ENCODE assay signal across 21 mouse cellular contexts in the genomic region with DNA sequence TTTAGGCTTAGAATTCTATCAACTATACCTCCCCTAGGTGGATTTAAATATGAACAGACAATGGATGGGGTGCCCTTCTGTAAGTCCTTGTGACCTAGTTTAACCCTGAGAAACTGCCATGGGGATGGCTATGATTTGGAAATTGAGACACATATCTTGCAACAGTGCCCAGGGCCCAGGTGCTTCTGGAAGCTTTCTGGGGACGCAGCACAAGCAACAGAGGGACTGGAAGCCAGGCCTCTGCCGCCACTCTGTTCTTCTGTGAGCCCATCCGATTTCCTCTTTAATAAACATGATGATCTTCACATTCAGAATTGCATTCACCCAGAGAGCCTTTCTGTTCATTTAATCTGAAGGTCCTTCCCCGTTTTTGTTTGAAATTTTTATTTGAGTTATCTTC.
DNase-seq lines count a peak whose midpoint lies in the region; ATAC-seq and TF ChIP-seq lines count a peak whose summit lies in the region.
"Had no signal": no experiment of that assay in that cellular context is flagged by ENCODE, and none has a peak within 500 bp of the region (broad histone marks: within the 10 kb centered on the region; RNA-seq: fewer than 3 reads in every experiment).

No protein-coding gene starts in this region.

- intact Hi-C loops in heart, postnatal 14 days (cut with DNase I): no loop called here

- no peaks in the 10 kb centered on the region for H3K36me3 ChIP-seq in liver, embryonic 13.5 days
- no peaks in the 10 kb centered on the region for H3K36me3 ChIP-seq in liver, embryonic 11.5 days (ENCODE audit: control insufficient read depth, insufficient read depth, low read length)
- no peaks in the 10 kb centered on the region for H3K36me3 ChIP-seq in ES-Bruce4 (ENCODE audit: control insufficient read depth, insufficient read depth, low read length, poor library complexity, severe bottlenecking)
- H3K36me3 ChIP-seq in liver, embryonic 15.5 days (replicated peaks): no peaks in the 10 kb centered on the region
- H3K36me3 ChIP-seq: forebrain, embryonic 10.5 days; heart, embryonic 12.5 days; heart, embryonic 15.5 days; hindbrain, embryonic 12.5 days; hindbrain, embryonic 15.5 days had no signal

- DNase-seq in heart, adult 11 months: peak; percentile 79
- no peak for DNase-seq in heart, postnatal 14 days
- no peak for DNase-seq in liver, embryonic 13.5 days
- DNase-seq in liver, embryonic 11.5 days (ENCODE audit: low spot score): no peak
- no peak for DNase-seq in adipocyte (ENCODE audit: low spot score)
- DNase-seq in cerebellum, adult 11 months: no peak
- DNase-seq: adrenal gland, postnatal 10 days; cerebellum, adult 18-20 months; cerebellum, adult 9-10 months; cerebellum, postnatal 14 days; heart, postnatal 10 days had no signal

- WGBS in liver, embryonic 13.5 days (ENCODE audit: insufficient replicate concordance): 73% methylated on average over 4 of the region's 4 CpGs
- WGBS in liver, embryonic 11.5 days: 82% methylated on average over 4 of the region's 4 CpGs
- 76% methylated on average over 4 of the region's 4 CpGs for WGBS in liver, embryonic 15.5 days (ENCODE audit: insufficient replicate concordance)

- no peak overlapping the region for H3K4me2 ChIP-seq in liver, embryonic 13.5 days
- H3K4me2 ChIP-seq in liver, embryonic 11.5 days: no peak overlapping the region
- no peak overlapping the region for H3K4me2 ChIP-seq in liver, embryonic 15.5 days
- H3K4me2 ChIP-seq: heart, embryonic 12.5 days; heart, embryonic 15.5 days; hindbrain, embryonic 12.5 days; hindbrain, embryonic 15.5 days had no signal

- no peak for TF ChIP-seq EP300 in ES-Bruce4 (IDR thresholded peaks at IDR 0.05; ENCODE audit: insufficient read depth, low read depth, low read length)

- no peak overlapping the region for H3K4me3 ChIP-seq in liver, embryonic 13.5 days (replicated peaks)
- no peak overlapping the region for H3K4me3 ChIP-seq in liver, embryonic 11.5 days (ENCODE audit: low read depth, low read length)
- H3K4me3 ChIP-seq in ES-Bruce4 (ENCODE audit: low read depth, low read length): no peak overlapping the region
- H3K4me3 ChIP-seq in liver, embryonic 15.5 days (replicated peaks): no peak overlapping the region
- H3K4me3 ChIP-seq: forebrain, embryonic 10.5 days; heart, embryonic 12.5 days; heart, embryonic 15.5 days; hindbrain, embryonic 12.5 days; hindbrain, embryonic 15.5 days had no signal

- no peaks in the 10 kb centered on the region for H3K9me3 ChIP-seq in liver, embryonic 13.5 days (replicated peaks)
- H3K9me3 ChIP-seq in liver, embryonic 11.5 days (ENCODE audit: control insufficient read depth, low read length): no peaks in the 10 kb centered on the region
- no peaks in the 10 kb centered on the region for H3K9me3 ChIP-seq in ES-Bruce4 (replicated peaks; ENCODE audit: control insufficient read depth, insufficient read depth, low read length, poor library complexity, severe bottlenecking)
- H3K9me3 ChIP-seq in liver, embryonic 15.5 days (replicated peaks): no peaks in the 10 kb centered on the region
- H3K9me3 ChIP-seq: forebrain, embryonic 10.5 days; heart, embryonic 12.5 days; heart, embryonic 15.5 days; hindbrain, embryonic 12.5 days; hindbrain, embryonic 15.5 days had no signal

- no peak for TF ChIP-seq POLR2A in ES-Bruce4 (IDR thresholded peaks at IDR 0.05; ENCODE audit: insufficient read depth, low read length)

- H3K4me1 ChIP-seq in liver, embryonic 13.5 days (replicated peaks): peaks cover 93% of the 10 kb centered on the region
- peaks cover 52% of the 10 kb centered on the region for H3K4me1 ChIP-seq in liver, embryonic 11.5 days (replicated peaks; ENCODE audit: control insufficient read depth, insufficient read depth, low read length)
- peaks cover 8% of the 10 kb centered on the region for H3K4me1 ChIP-seq in ES-Bruce4 (ENCODE audit: control insufficient read depth, insufficient read depth, low read length)
- H3K4me1 ChIP-seq in liver, embryonic 15.5 days (replicated peaks): peaks cover 88% of the 10 kb centered on the region

- H3K27ac ChIP-seq in liver, embryonic 13.5 days: peak overlapping the region; percentile 58
- no peak overlapping the region for H3K27ac ChIP-seq in liver, embryonic 11.5 days (ENCODE audit: low read depth, low read length)
- H3K27ac ChIP-seq in ES-Bruce4 (ENCODE audit: insufficient read depth, low read length): 0 out of 2 replicates have a peak overlapping the region, but pooled peaks have one; percentile 32
- H3K27ac ChIP-seq in liver, embryonic 15.5 days (replicated peaks): peak overlapping the region; percentile 48
- H3K27ac ChIP-seq: forebrain, embryonic 10.5 days; heart, embryonic 15.5 days; hindbrain, embryonic 12.5 days; hindbrain, embryonic 15.5 days had no signal

- H3K27me3 ChIP-seq in liver, embryonic 13.5 days: no peaks in the 10 kb centered on the region
- no peaks in the 10 kb centered on the region for H3K27me3 ChIP-seq in liver, embryonic 11.5 days (replicated peaks; ENCODE audit: control insufficient read depth, insufficient read depth, low read length)
- H3K27me3 ChIP-seq in ES-Bruce4 (ENCODE audit: control insufficient read depth, insufficient read depth, low read length, poor library complexity, severe bottlenecking): no peaks in the 10 kb centered on the region
- H3K27me3 ChIP-seq in liver, embryonic 15.5 days: no peaks in the 10 kb centered on the region
- H3K27me3 ChIP-seq: heart, embryonic 12.5 days; heart, embryonic 15.5 days; hindbrain, embryonic 12.5 days; hindbrain, embryonic 15.5 days had no signal

- no peak for ATAC-seq in liver, embryonic 13.5 days (ENCODE audit: low read depth)
- ATAC-seq in liver, embryonic 11.5 days (replicated peaks; ENCODE audit: low FRiP score): no peak
- no peak for ATAC-seq in liver, embryonic 15.5 days (ENCODE audit: insufficient read depth)
- ATAC-seq: activated CD4-positive, CD25-positive, alpha-beta regulatory T cell, adult 4 months; CD4-positive, CD25-positive, alpha-beta regulatory T cell, adult 4 months; forebrain, embryonic 14.5 days had no signal

- no peak overlapping the region for H3K9ac ChIP-seq in liver, embryonic 13.5 days
- H3K9ac ChIP-seq in liver, embryonic 11.5 days (ENCODE audit: low read depth, low read length): no peak overlapping the region
- H3K9ac ChIP-seq in ES-Bruce4 (ENCODE audit: low read depth, poor library complexity, severe bottlenecking): no peak overlapping the region
- no peak overlapping the region for H3K9ac ChIP-seq in liver, embryonic 15.5 days
- H3K9ac ChIP-seq: heart, embryonic 12.5 days; heart, embryonic 15.5 days; hindbrain, embryonic 12.5 days; hindbrain, embryonic 15.5 days had no signal

- no peak for TF ChIP-seq CTCF in ES-Bruce4 (IDR thresholded peaks at IDR 0.05; ENCODE audit: low read depth, low read length)
